In the genomic region with DNA sequence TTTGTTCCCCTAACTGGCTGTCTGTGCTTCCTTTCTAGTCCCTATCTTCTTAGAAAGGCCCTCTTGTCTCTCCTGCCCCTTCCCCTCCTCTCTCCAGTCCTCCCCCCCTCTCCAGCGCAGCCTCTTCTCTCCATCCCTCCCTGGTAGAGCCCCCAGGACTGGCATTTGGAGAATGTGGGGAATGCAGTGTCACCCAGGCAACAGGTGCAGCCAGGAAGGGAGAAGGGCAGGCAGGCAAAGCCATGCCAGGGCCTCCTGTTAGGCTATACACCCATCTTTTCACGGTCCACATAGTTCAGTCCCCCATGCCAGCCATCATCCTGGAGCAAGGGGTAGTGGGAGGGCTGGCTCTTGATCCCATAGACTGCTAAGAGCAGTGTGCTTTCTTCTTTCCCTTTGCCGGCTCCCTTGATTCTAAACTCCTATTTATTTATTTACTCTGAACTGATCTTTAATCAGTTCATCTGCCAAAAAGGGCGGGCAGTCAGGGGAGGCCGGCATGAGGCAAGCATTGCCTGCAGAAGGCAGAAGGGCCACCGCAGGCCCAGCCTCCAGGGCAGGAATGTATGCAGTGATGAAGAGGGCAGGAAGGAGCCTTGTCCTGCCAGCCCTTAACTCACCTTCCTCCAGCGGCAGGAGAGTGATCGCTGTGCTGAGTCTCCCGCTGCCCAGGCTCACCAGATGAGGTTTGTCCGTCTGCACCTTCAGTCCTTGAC, we compare ENCODE assay signal across 9 mouse cellular contexts. TPM values are rescaled to one million over a fixed set of nuclear protein-coding genes. Genes with fewer than 3 reads are reported as not detected.
DNase-seq lines count a peak whose midpoint lies in the region; ATAC-seq and TF ChIP-seq lines count a peak whose summit lies in the region.
"Had no signal": no experiment of that assay in that cellular context is flagged by ENCODE, and none has a peak within 500 bp of the region (broad histone marks: within the 10 kb centered on the region; RNA-seq: fewer than 3 reads in every experiment).

No protein-coding gene starts in this region.

- peak; percentile 39 for DNase-seq in lung, embryonic 14.5 days
- DNase-seq in lung, postnatal 25 days (ENCODE audit: low spot score), result no peak
- peak; percentile 74 for DNase-seq in kidney, adult 18-20 months
- no peak for DNase-seq in midbrain, embryonic 14.5 days
- DNase-seq in gastrocnemius, postnatal 25 days, result no peak
- DNase-seq: right cerebral cortex, postnatal 25 days had no signal

- WGBS in lung, embryonic 14.5 days, result 24% methylated on average over 10 of the region's 10 CpGs
- WGBS in midbrain, embryonic 14.5 days, result 32% methylated on average over 10 of the region's 10 CpGs

- no peak overlapping the region for H3K4me3 ChIP-seq in lung, embryonic 14.5 days (ENCODE audit: low read depth, low read length)
- H3K4me3 ChIP-seq in embryonic fibroblast, embryonic 13.5 days (ENCODE audit: insufficient read depth, low read length), result no peak overlapping the region
- no peak overlapping the region for H3K4me3 ChIP-seq in midbrain, embryonic 14.5 days (replicated peaks; ENCODE audit: low read depth, low read length)

- no peak for TF ChIP-seq POLR2A in embryonic fibroblast, embryonic 13.5 days (IDR thresholded peaks at IDR 0.05; ENCODE audit: low read depth, low read length)

- H3K27ac ChIP-seq in lung, embryonic 14.5 days (ENCODE audit: low read depth), result peak overlapping the region; percentile 52; the same call in 1 of the 2 replicates
- 0 out of 2 replicates have a peak overlapping the region, but pooled peaks have one; percentile 18 for H3K27ac ChIP-seq in embryonic fibroblast, embryonic 13.5 days (ENCODE audit: insufficient read depth, low read length)
- H3K27ac ChIP-seq in midbrain, embryonic 14.5 days (replicated peaks; ENCODE audit: low read depth, low read length), result peak overlapping the region; percentile 37; the same call in 1 of the 2 replicates

- peaks cover 7% of the 10 kb centered on the region; the same call in 1 of the 2 replicates for H3K36me3 ChIP-seq in lung, embryonic 14.5 days (ENCODE audit: insufficient read depth)
- no peaks in the 10 kb centered on the region for H3K36me3 ChIP-seq in midbrain, embryonic 14.5 days (ENCODE audit: control insufficient read depth, insufficient read depth, low read length)
- H3K36me3 ChIP-seq: G1E had no signal

- H3K4me2 ChIP-seq in lung, embryonic 14.5 days, result peak overlapping the region; percentile 10; the same call in 1 of the 2 replicates
- H3K4me2 ChIP-seq in midbrain, embryonic 14.5 days (ENCODE audit: low read length), result no peak overlapping the region

- H3K9ac ChIP-seq in lung, embryonic 14.5 days, result no peak overlapping the region; the same call in 1 of the 2 replicates
- no peak overlapping the region for H3K9ac ChIP-seq in midbrain, embryonic 14.5 days (replicated peaks; ENCODE audit: low read length)

- TF ChIP-seq CTCF in lung, embryonic 14.5 days (IDR thresholded peaks at IDR 0.05; ENCODE audit: low read depth), result no peak
- TF ChIP-seq CTCF in embryonic fibroblast, embryonic 13.5 days (IDR thresholded peaks at IDR 0.05; ENCODE audit: borderline replicate concordance, insufficient read depth, low read length), result no peak

- peaks cover 32% of the 10 kb centered on the region for H3K4me1 ChIP-seq in lung, embryonic 14.5 days (ENCODE audit: insufficient read depth)
- H3K4me1 ChIP-seq in embryonic fibroblast, embryonic 13.5 days (ENCODE audit: control insufficient read depth, insufficient read depth, low read length), result peaks cover 35% of the 10 kb centered on the region
- peaks cover 42% of the 10 kb centered on the region for H3K4me1 ChIP-seq in midbrain, embryonic 14.5 days (ENCODE audit: control insufficient read depth, insufficient read depth, low read length)

- ATAC-seq in lung, embryonic 14.5 days (ENCODE audit: insufficient read depth), result 0 out of 2 replicates have a peak, but pooled peaks have one; percentile 13
- no peak for ATAC-seq in midbrain, embryonic 14.5 days (ENCODE audit: low FRiP score, low TSS enrichment)
- ATAC-seq in CD4-positive, CD25-positive, alpha-beta regulatory T cell, adult 4 months, result no peak

- no peaks in the 10 kb centered on the region for H3K27me3 ChIP-seq in lung, embryonic 14.5 days (ENCODE audit: insufficient read depth, low read length)
- no peaks in the 10 kb centered on the region for H3K27me3 ChIP-seq in midbrain, embryonic 14.5 days (ENCODE audit: control insufficient read depth, insufficient read depth, low read length)

- H3K9me3 ChIP-seq in lung, embryonic 14.5 days (ENCODE audit: low read depth, low read length), result no peaks in the 10 kb centered on the region
- H3K9me3 ChIP-seq in midbrain, embryonic 14.5 days (ENCODE audit: control insufficient read depth, low read length), result no peaks in the 10 kb centered on the region
- H3K9me3 ChIP-seq: G1E had no signal

RNA-seq across cellular contexts. Expression of gene Phldb1, which starts 8.4 kb away (rescaled TPM):
- polyA plus RNA-seq in lung, embryonic 14.5 days (2014; fragmentation: Nextera tagmentation; extraction: Ambion mirVana), result 30.7 and 35.0 TPM in 2 replicates
- polyA plus RNA-seq in embryonic fibroblast, embryonic 13.5 days (2011; ENCODE audit: insufficient read length, low read depth, missing spikeins), result 61.2 and 68.8 TPM in 2 replicates
- polyA plus RNA-seq in midbrain, embryonic 14.5 days (2014; fragmentation: Nextera tagmentation; extraction: Ambion mirVana), result 46.7 and 51.1 TPM in 2 replicates
- total RNA-seq in gastrocnemius, postnatal 25 days (2021), result 10 to 100 TPM; 38.0 to 40.5 TPM
- polyA plus RNA-seq in CD4-positive, CD25-positive, alpha-beta regulatory T cell, adult 4 months (2017; shearing (Covaris generic)), result under 1 TPM in 1 of 2 experiments, not detected in 1; 0.32 TPM

RNA-seq across cellular contexts. Expression of gene Arcn1, which starts 41.1 kb away (rescaled TPM):
- polyA plus RNA-seq in lung, embryonic 14.5 days (2014; fragmentation: Nextera tagmentation; extraction: Ambion mirVana), result 224 and 239 TPM in 2 replicates
- polyA plus RNA-seq in embryonic fibroblast, embryonic 13.5 days (2011; ENCODE audit: insufficient read length, low read depth, missing spikeins), result 255 and 260 TPM in 2 replicates
- 99.8 and 160 TPM in 2 replicates for polyA plus RNA-seq in midbrain, embryonic 14.5 days (2014; fragmentation: Nextera tagmentation; extraction: Ambion mirVana)
- 10 to 100 TPM; 62.7 to 68.1 TPM for total RNA-seq in gastrocnemius, postnatal 25 days (2021)
- polyA plus RNA-seq in CD4-positive, CD25-positive, alpha-beta regulatory T cell, adult 4 months (2017; shearing (Covaris generic)), result 10 to 100 TPM; 68.0 to 77.9 TPM

RNA-seq across cellular contexts. Expression of gene Ift46, which starts 41.1 kb away (rescaled TPM):
- polyA plus RNA-seq in lung, embryonic 14.5 days (2014; fragmentation: Nextera tagmentation; extraction: Ambion mirVana), result 103 and 106 TPM in 2 replicates
- 128 and 132 TPM in 2 replicates for polyA plus RNA-seq in embryonic fibroblast, embryonic 13.5 days (2011; ENCODE audit: insufficient read length, low read depth, missing spikeins)
- polyA plus RNA-seq in midbrain, embryonic 14.5 days (2014; fragmentation: Nextera tagmentation; extraction: Ambion mirVana), result 187 and 211 TPM in 2 replicates
- 10 to 100 TPM; 16.7 to 24.0 TPM for total RNA-seq in gastrocnemius, postnatal 25 days (2021)
- polyA plus RNA-seq in CD4-positive, CD25-positive, alpha-beta regulatory T cell, adult 4 months (2017; shearing (Covaris generic)), result 10 to 100 TPM; 55.1 to 73.7 TPM

RNA-seq across cellular contexts. Expression of gene Treh, which starts 53.6 kb away (rescaled TPM):
- polyA plus RNA-seq in lung, embryonic 14.5 days (2014; fragmentation: Nextera tagmentation; extraction: Ambion mirVana), result not detected in 2 replicates
- not detected in 2 replicates for polyA plus RNA-seq in embryonic fibroblast, embryonic 13.5 days (2011; ENCODE audit: insufficient read length, low read depth, missing spikeins)
- polyA plus RNA-seq in midbrain, embryonic 14.5 days (2014; fragmentation: Nextera tagmentation; extraction: Ambion mirVana), result not detected in 2 replicates
- total RNA-seq in gastrocnemius, postnatal 25 days (2021), result not detected
- not detected for polyA plus RNA-seq in CD4-positive, CD25-positive, alpha-beta regulatory T cell, adult 4 months (2017; shearing (Covaris generic))
- total RNA-seq: G1E had no signal
- polyA plus RNA-seq: G1E had no signal

Comparison
In these comparisons a context has a peak if more than half of its experiments do, and no peak if none do; other contexts are left out.
1. DNase-seq: peak in lung, embryonic 14.5 days (single experiment) and kidney, adult 18-20 months (single experiment); none in lung, postnatal 25 days (single experiment), midbrain, embryonic 14.5 days (single experiment) and gastrocnemius, postnatal 25 days (single experiment).
2. RNA of gene Phldb1, which starts 8.4 kb away (polyA plus RNA-seq): 61.2 to 68.8 TPM in embryonic fibroblast, embryonic 13.5 days, 46.7 to 51.1 TPM in midbrain, embryonic 14.5 days and 30.7 to 35.0 TPM in lung, embryonic 14.5 days; 0.32 TPM in CD4-positive, CD25-positive, alpha-beta regulatory T cell, adult 4 months; every median in the first group is over 10 times any median in the second.
3. Peak in every context shown above with its lines, with median percentiles within 50 percentile points of each other: H3K27ac ChIP-seq.